Mouse (Mus musculus) liver, embryonic 15.5 days (tissue): ENCODE results near the gene Krtap9-5. TPM values are rescaled to one million over a fixed set of nuclear protein-coding genes. Genes with fewer than 3 reads are reported as not detected.

Experiments
- ATAC-seq: fragments of 200-750 bp; cut with Nextera tagmentation; 2 replicates; pipeline ENCODE4 v1.8.0; 2017; ENCODE audit warnings: moderate number of reproducible peaks, mild to moderate bottlenecking, moderate library complexity; ENCODE audit not compliant: insufficient read depth
- H3K27ac ChIP-seq: fragments of 300-500 bp; sonication (generic); replicated peaks from 2 replicates; pipeline ENCODE4 v1.5.1; 2015; ENCODE audit warnings: mild to moderate bottlenecking, inconsistent platforms
- H3K27me3 ChIP-seq: fragments of 300-500 bp; sonication (generic); 2 replicates; pipeline ENCODE4 v1.6.1; 2015; ENCODE audit warnings: mild to moderate bottlenecking, inconsistent platforms
- H3K36me3 ChIP-seq: fragments of 300-500 bp; sonication (generic); replicated peaks from 2 replicates; pipeline ENCODE4 v1.6.1; 2015; ENCODE audit warnings: moderate library complexity, mild to moderate bottlenecking, inconsistent platforms
- H3K4me1 ChIP-seq: fragments of 300-500 bp; sonication (generic); replicated peaks from 2 replicates; pipeline ENCODE4 v1.6.1; 2015; ENCODE audit warnings: inconsistent platforms
- H3K4me2 ChIP-seq: fragments of 300-500 bp; sonication (generic); 2 replicates; pipeline ENCODE4 v1.6.1; 2015; ENCODE audit warnings: moderate library complexity, mild to moderate bottlenecking, inconsistent platforms
- H3K4me3 ChIP-seq: fragments of 300-500 bp; sonication (generic); replicated peaks from 2 replicates; pipeline ENCODE4 v1.5.1; 2015; ENCODE audit warnings: mild to moderate bottlenecking, inconsistent platforms
- H3K9ac ChIP-seq: fragments of 300-500 bp; sonication (generic); 2 replicates; pipeline ENCODE4 v1.6.1; 2015; ENCODE audit warnings: moderate library complexity, mild to moderate bottlenecking, inconsistent platforms
- H3K9me3 ChIP-seq: fragments of 300-500 bp; sonication (generic); replicated peaks from 2 replicates; pipeline ENCODE4 v1.6.1; 2016; ENCODE audit warnings: inconsistent platforms
- WGBS: fragments of 180-500 bp; shearing (Covaris S2); methylation state at CpG from one replicate; pipeline ENCODE4 v1.1.7; 2015; ENCODE audit warnings: mixed read lengths; ENCODE audit not compliant: insufficient replicate concordance; 5-methylcytosine and 5-hydroxymethylcytosine counted together
- polyA plus RNA-seq: library from polyadenylated mRNA; unstranded; fragments of >200 nt; fragmentation: Nextera tagmentation; extraction: Ambion mirVana; gene quantifications from 2 replicates; pipeline ENCODE4 v1.2.1, GENCODE M21; 2015

Krtap9-5 gene
- polyA plus RNA-seq, 1 experiment from 2014 or later = not detected

GRCm38 (mm10) chr11:99986180-99986647, 37.9 kb downstream of the Krtap9-5 start, which contains the start of gene Krtap16-1:
Krtap16-1 (minus strand) TSS chr11:99986597.
- no peak within 1 kb of the TSS for H3K27ac ChIP-seq
- WGBS = 73% methylated on average over 8 of the region's 8 CpGs

GRCm38 (mm10) chr11:99988530-99988929, 40.3 kb downstream of the Krtap9-5 start:
- Histone ChIP-seq H3K4me1 (no peaks in the 10 kb centered on the region), H3K9me3 (no peaks in the 10 kb centered on the region), H3K4me2 (no peak overlapping the region), H3K9ac (no peak overlapping the region), H3K36me3 (no peaks in the 10 kb centered on the region), H3K4me3 (no peak overlapping the region), H3K27ac (no peak overlapping the region), H3K27me3 (peaks cover 5% of the 10 kb centered on the region; the same call in 1 of the 2 replicates)
- 75% methylated on average over 3 of the region's 3 CpGs for WGBS
- no peak for ATAC-seq

More at GRCm38 (mm10) chr11:99986180-99986647, 37.9 kb downstream of the Krtap9-5 start, which contains the start of gene Krtap16-1:
- ATAC-seq = no peak
- no peaks in the 10 kb centered on the region for H3K27me3 ChIP-seq
- H3K9me3 ChIP-seq = no peaks in the 10 kb centered on the region
- no peak within 1 kb of the TSS for H3K9ac ChIP-seq
- H3K36me3 ChIP-seq = no peaks in the 10 kb centered on the region
- H3K4me1 ChIP-seq = no peaks in the 10 kb centered on the region
- no peak within 1 kb of the TSS for H3K4me3 ChIP-seq
- no peak within 1 kb of the TSS for H3K4me2 ChIP-seq

- no peak overlapping the region for H3K4me2 ChIP-seq
- peaks cover 14% of the 10 kb centered on the region; the same call in 1 of the 2 replicates for H3K27me3 ChIP-seq
- no peak for ATAC-seq
- no peaks in the 10 kb centered on the region for H3K9me3 ChIP-seq
- H3K36me3 ChIP-seq = no peaks in the 10 kb centered on the region
- H3K9ac ChIP-seq = no peak overlapping the region
- H3K4me1 ChIP-seq = no peaks in the 10 kb centered on the region
- 55% methylated on average over 6 of the region's 6 CpGs for WGBS
- no peak overlapping the region for H3K27ac ChIP-seq
- H3K4me3 ChIP-seq = no peak overlapping the region
These were observed 41.7 kb downstream of the Krtap9-5 start for GRCm38 (mm10) chr11:99989881-99990405.

GRCm38 (mm10) chr11:99990571-99990970, 42.3 kb downstream of the Krtap9-5 start:
- H3K4me1 ChIP-seq = no peaks in the 10 kb centered on the region
- no peaks in the 10 kb centered on the region for H3K36me3 ChIP-seq
- peaks cover 14% of the 10 kb centered on the region; the same call in 1 of the 2 replicates for H3K27me3 ChIP-seq
- no peak for ATAC-seq
- 58% methylated on average over 3 of the region's 3 CpGs for whole genome bisulfite sequencing
- H3K9ac ChIP-seq = no peak overlapping the region
- no peaks in the 10 kb centered on the region for H3K9me3 ChIP-seq
- no peak overlapping the region for H3K4me2 ChIP-seq
- H3K4me3 ChIP-seq = no peak overlapping the region
- no peak overlapping the region for H3K27ac ChIP-seq

- no peaks in the 10 kb centered on the region for H3K4me1 ChIP-seq
- 20% methylated on average over 26 of the region's 26 CpGs for WGBS
- no peaks in the 10 kb centered on the region for H3K9me3 ChIP-seq
- H3K36me3 ChIP-seq = no peaks in the 10 kb centered on the region
- H3K27me3 ChIP-seq = peaks cover 20% of the 10 kb centered on the region; the same call in 1 of the 2 replicates
- no peak for ATAC-seq
- no peak within 1 kb of the TSS for H3K4me2 ChIP-seq
- H3K4me3 ChIP-seq = no peak within 1 kb of the TSS
- H3K27ac ChIP-seq = no peak within 1 kb of the TSS
- no peak within 1 kb of the TSS for H3K9ac ChIP-seq
These were observed 45.5 kb downstream of the Krtap9-5 start, which contains the start of gene Krtap17-1 for GRCm38 (mm10) chr11:99993620-99994383. Krtap17-1 (minus strand) TSS chr11:99993994.

GRCm38 (mm10) chr11:99994384-99994661, 46.0 kb downstream of the Krtap9-5 start:
- 41% methylated on average over 4 of the region's 4 CpGs for WGBS
- peaks cover 20% of the 10 kb centered on the region; the same call in 1 of the 2 replicates for H3K27me3 ChIP-seq
- no peak overlapping the region for H3K4me3 ChIP-seq
- no peaks in the 10 kb centered on the region for H3K9me3 ChIP-seq
- H3K4me2 ChIP-seq = no peak overlapping the region
- H3K9ac ChIP-seq = no peak overlapping the region
- no peak overlapping the region for H3K27ac ChIP-seq
- no peaks in the 10 kb centered on the region for H3K36me3 ChIP-seq
- ATAC-seq = no peak
- H3K4me1 ChIP-seq = no peaks in the 10 kb centered on the region

- Histone ChIP-seq H3K9ac (no peak overlapping the region), H3K4me1 (no peaks in the 10 kb centered on the region), H3K9me3 (no peaks in the 10 kb centered on the region), H3K27ac (no peak overlapping the region), H3K36me3 (no peaks in the 10 kb centered on the region), H3K4me2 (no peak overlapping the region), H3K4me3 (no peak overlapping the region), H3K27me3 (peaks cover 9% of the 10 kb centered on the region; the same call in 1 of the 2 replicates)
- 73% methylated on average over 7 of the region's 7 CpGs for WGBS
- ATAC-seq = no peak
These were observed 50.8 kb downstream of the Krtap9-5 start for GRCm38 (mm10) chr11:99999091-99999490.

Other genes starting within 250 kb of the Krtap9-5 start
- not detected in 2 replicates for gene Gm14180, start 214.2 kb upstream of the Krtap9-5 start, polyA plus RNA-seq
- not detected in 2 replicates for gene Gm11595, start 175.6 kb upstream of the Krtap9-5 start, polyA plus RNA-seq
- gene Krtap4-8, start 167.8 kb upstream of the Krtap9-5 start, polyA plus RNA-seq = not detected in 2 replicates
- gene Krtap4-9, start 163.3 kb upstream of the Krtap9-5 start, polyA plus RNA-seq = not detected in 2 replicates
- not detected in 2 replicates for gene Gm11596, start 155.0 kb upstream of the Krtap9-5 start, polyA plus RNA-seq
- not detected in 2 replicates for gene Gm11569, start 149.5 kb upstream of the Krtap9-5 start, polyA plus RNA-seq
- gene Gm11554, start 144.0 kb upstream of the Krtap9-5 start, polyA plus RNA-seq = not detected in 2 replicates
- not detected in 2 replicates for gene Krtap4-13, start 138.6 kb upstream of the Krtap9-5 start, polyA plus RNA-seq
- gene Gm11564, start 132.8 kb upstream of the Krtap9-5 start, polyA plus RNA-seq = not detected in 2 replicates
- not detected in 2 replicates for gene 2300003K06Rik, start 110.4 kb upstream of the Krtap9-5 start, polyA plus RNA-seq
- gene Krtap4-16, start 96.9 kb upstream of the Krtap9-5 start, polyA plus RNA-seq = not detected in 2 replicates
- gene Gm11568, start 90.6 kb upstream of the Krtap9-5 start, polyA plus RNA-seq = not detected in 2 replicates
- gene Gm11559, start 84.0 kb upstream of the Krtap9-5 start, polyA plus RNA-seq = not detected in 2 replicates
- gene Krtap9-1, start 75.1 kb upstream of the Krtap9-5 start, polyA plus RNA-seq = not detected in 2 replicates
- not detected in 2 replicates for gene Gm11567, start 69.3 kb upstream of the Krtap9-5 start, polyA plus RNA-seq
- not detected in 2 replicates for gene Krtap31-1, start 40.6 kb upstream of the Krtap9-5 start, polyA plus RNA-seq
- not detected in 2 replicates for gene Gm11565, start 33.7 kb upstream of the Krtap9-5 start, polyA plus RNA-seq
- gene Krtap31-2, start 12.2 kb upstream of the Krtap9-5 start, polyA plus RNA-seq = not detected in 2 replicates
- gene Krtap29-1, start 30.6 kb downstream of the Krtap9-5 start, polyA plus RNA-seq = not detected in 2 replicates
- not detected in 2 replicates for gene Krtap16-1, start 38.1 kb downstream of the Krtap9-5 start, polyA plus RNA-seq
- not detected in 2 replicates for gene Krtap17-1, start 45.5 kb downstream of the Krtap9-5 start, polyA plus RNA-seq
- gene Krt33a, start 67.7 kb downstream of the Krtap9-5 start, polyA plus RNA-seq = not detected in 2 replicates
- gene Krt33b, start 81.4 kb downstream of the Krtap9-5 start, polyA plus RNA-seq = not detected in 2 replicates
- gene Krt34, start 93.1 kb downstream of the Krtap9-5 start, polyA plus RNA-seq = not detected in 2 replicates
- not detected in 2 replicates for gene Krt31, start 102.1 kb downstream of the Krtap9-5 start, polyA plus RNA-seq
- gene Krt32, start 139.8 kb downstream of the Krtap9-5 start, polyA plus RNA-seq = not detected in 2 replicates
- gene Krt35, start 147.8 kb downstream of the Krtap9-5 start, polyA plus RNA-seq = not detected in 2 replicates
- gene Krt36, start 157.2 kb downstream of the Krtap9-5 start, polyA plus RNA-seq = not detected in 2 replicates
- 0.36 TPM in 1 of 2 replicates, not detected in the other for gene Krt13, start 173.1 kb downstream of the Krtap9-5 start, polyA plus RNA-seq
- 0.16 and 0.84 TPM in 2 replicates for gene Krt15, start 187.5 kb downstream of the Krtap9-5 start, polyA plus RNA-seq
- gene Krt19, start 200.2 kb downstream of the Krtap9-5 start, polyA plus RNA-seq = 3.6 and 4.2 TPM in 2 replicates
- not detected in 2 replicates for gene Krt9, start 244.8 kb downstream of the Krtap9-5 start, polyA plus RNA-seq